Mouse (Mus musculus) heart, postnatal 0 days (tissue): ENCODE results near the gene Sema3b.

Source experiments
- CTCF ChIP-seq: IDR thresholded peaks from 2 replicates; pipeline ENCODE4 v1.5.1; 2016; ENCODE audit warnings: antibody characterized with exemption, control low read depth, low read depth
- EP300 ChIP-seq: IDR thresholded peaks from 2 replicates; pipeline ENCODE4 v1.6.1; 2016; ENCODE audit warnings: antibody characterized with exemption, low read depth

- TF ChIP-seq EP300 (no peak), CTCF (no peak)
Observed at GRCm38 (mm10) chr9:107598385-107598784, 10.6 kb downstream of the Sema3b start.
